Mouse (Mus musculus) olfactory bulb, adult 2 months (tissue): ENCODE results near the gene Col18a1.

Experiments
- CTCF ChIP-seq: fragments of 200-500 bp; IDR thresholded peaks from 2 replicates; pipeline ENCODE4 v1.5.1; 2012; ENCODE audit warnings: low read depth, mild to moderate bottlenecking, low read length, moderate library complexity; ENCODE audit not compliant: insufficient read depth
- POLR2A ChIP-seq: fragments of 200-500 bp; IDR thresholded peaks from 2 replicates; pipeline ENCODE4 v1.6.1; 2012; ENCODE audit warnings: mild to moderate bottlenecking, low read depth, low read length, moderate library complexity; ENCODE audit not compliant: insufficient read depth

DNA sequence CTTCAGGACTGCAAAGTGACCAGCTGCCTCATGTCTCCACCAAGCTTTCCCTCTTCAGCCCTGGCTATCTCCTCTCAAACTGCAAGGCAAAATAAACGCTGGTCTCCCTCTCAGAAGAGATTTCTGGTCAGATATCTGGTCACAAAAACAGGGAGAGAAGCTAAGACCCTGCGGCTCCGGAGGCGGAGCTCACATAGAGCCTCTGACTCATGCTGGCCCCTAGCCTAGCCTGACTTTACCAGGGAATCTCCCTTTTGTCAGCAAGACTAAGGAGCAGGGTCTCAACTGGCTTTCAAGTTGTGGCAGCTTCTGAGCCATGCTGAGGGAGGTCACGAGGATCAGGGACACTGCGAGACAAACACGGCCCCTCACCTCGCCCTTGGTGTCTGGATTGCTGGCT, 77.0 kb downstream of the Col18a1 start:
- TF ChIP-seq CTCF (no peak), POLR2A (no peak)
